In genomic region chr7:127931351-127932135, GRCm38 (mm10) we compare ENCODE assay signal across 8 mouse cellular contexts. TPM values are rescaled to one million over a fixed set of nuclear protein-coding genes. Genes with fewer than 3 reads are reported as not detected.
DNase-seq lines count a peak whose midpoint lies in the region; ATAC-seq lines count a peak whose summit lies in the region.

No protein-coding gene starts in this region.

- no peak for ATAC-seq in hindbrain, embryonic 11.5 days (ENCODE audit: low FRiP score)
- ATAC-seq in hindbrain, embryonic 16.5 days = no peak
- ATAC-seq in kidney, embryonic 15.5 days (replicated peaks; ENCODE audit: low FRiP score) = no peak

- no peaks in the 10 kb centered on the region for H3K9me3 ChIP-seq in hindbrain, embryonic 11.5 days (ENCODE audit: control insufficient read depth, low read length)
- no peaks in the 10 kb centered on the region for H3K9me3 ChIP-seq in hindbrain, embryonic 16.5 days (ENCODE audit: control insufficient read depth, low read length)
- H3K9me3 ChIP-seq in kidney, embryonic 15.5 days (replicated peaks) = no peaks in the 10 kb centered on the region

- no peak overlapping the region for H3K4me2 ChIP-seq in hindbrain, embryonic 11.5 days (replicated peaks; ENCODE audit: low read depth, low read length)
- no peak overlapping the region for H3K4me2 ChIP-seq in hindbrain, embryonic 16.5 days (ENCODE audit: low read length)
- H3K4me2 ChIP-seq in kidney, embryonic 15.5 days = peak overlapping the region; percentile 4

- no peak overlapping the region for H3K27ac ChIP-seq in hindbrain, embryonic 11.5 days (ENCODE audit: low read depth, low read length)
- no peak overlapping the region for H3K27ac ChIP-seq in hindbrain, embryonic 16.5 days (ENCODE audit: low read depth, low read length)
- peak overlapping the region; percentile 89 for H3K27ac ChIP-seq in kidney, embryonic 15.5 days

- H3K4me3 ChIP-seq in hindbrain, embryonic 11.5 days (ENCODE audit: low read depth, low read length) = no peak overlapping the region
- H3K4me3 ChIP-seq in hindbrain, embryonic 16.5 days (ENCODE audit: low read length) = no peak overlapping the region
- no peak overlapping the region for H3K4me3 ChIP-seq in kidney, embryonic 15.5 days (replicated peaks)

- WGBS in hindbrain, embryonic 11.5 days = 30% methylated on average over 13 of the region's 13 CpGs
- WGBS in hindbrain, embryonic 16.5 days = 42% methylated on average over 13 of the region's 13 CpGs
- 32% methylated on average over 13 of the region's 13 CpGs for WGBS in kidney, embryonic 15.5 days

- DNase-seq in hindbrain, embryonic 11.5 days (ENCODE audit: low spot score) = peak; percentile 11
- DNase-seq in embryo, embryonic 9.5 days (ENCODE audit: extremely low spot score) = peak; percentile 49
- peak; percentile 84 for DNase-seq in lung, postnatal 36 days
- no peak for DNase-seq in cerebellum, adult 11 months
- no peak for DNase-seq in layer of hippocampus, adult 9-11 months
- DNase-seq in layer of hippocampus, adult 11-12 months (ENCODE audit: low spot score) = no peak

- H3K36me3 ChIP-seq in hindbrain, embryonic 11.5 days (ENCODE audit: control insufficient read depth, insufficient read depth, low read length) = no peaks in the 10 kb centered on the region
- no peaks in the 10 kb centered on the region for H3K36me3 ChIP-seq in hindbrain, embryonic 16.5 days (ENCODE audit: control insufficient read depth, insufficient read depth, low read length)
- peaks cover 9% of the 10 kb centered on the region for H3K36me3 ChIP-seq in kidney, embryonic 15.5 days

- peaks cover 12% of the 10 kb centered on the region for H3K27me3 ChIP-seq in hindbrain, embryonic 11.5 days (ENCODE audit: control insufficient read depth, insufficient read depth, low read length)
- H3K27me3 ChIP-seq in hindbrain, embryonic 16.5 days (replicated peaks; ENCODE audit: control insufficient read depth, insufficient read depth, low read length) = peaks cover 10% of the 10 kb centered on the region
- H3K27me3 ChIP-seq in kidney, embryonic 15.5 days = peaks cover 9% of the 10 kb centered on the region

- H3K4me1 ChIP-seq in hindbrain, embryonic 11.5 days (replicated peaks; ENCODE audit: control insufficient read depth, insufficient read depth, low read length) = peaks cover 4% of the 10 kb centered on the region; the same call in 1 of the 2 replicates
- H3K4me1 ChIP-seq in hindbrain, embryonic 16.5 days (ENCODE audit: control insufficient read depth, insufficient read depth, low read depth, low read length) = peaks cover 11% of the 10 kb centered on the region
- peaks cover 88% of the 10 kb centered on the region for H3K4me1 ChIP-seq in kidney, embryonic 15.5 days

- H3K9ac ChIP-seq in hindbrain, embryonic 11.5 days (ENCODE audit: low read depth, low read length) = no peak overlapping the region
- H3K9ac ChIP-seq in hindbrain, embryonic 16.5 days (ENCODE audit: low read depth, low read length) = no peak overlapping the region
- H3K9ac ChIP-seq in kidney, embryonic 15.5 days = no peak overlapping the region

RNA-seq across cellular contexts. Expression of gene Prss8, which starts 1.6 kb away (rescaled TPM):
- polyA plus RNA-seq in hindbrain, embryonic 11.5 days (2014; fragmentation: Nextera tagmentation; extraction: Ambion mirVana) = 3.4 and 4.9 TPM in 2 replicates
- polyA plus RNA-seq in hindbrain, embryonic 16.5 days (2015; fragmentation: Nextera tagmentation; extraction: Ambion mirVana) = 0.50 TPM in 2 replicates
- polyA plus RNA-seq in kidney, embryonic 15.5 days (2015; fragmentation: Nextera tagmentation; extraction: Ambion mirVana) = 56.9 and 59.5 TPM in 2 replicates

RNA-seq across cellular contexts. Expression of gene Prss36, which starts 15.0 kb away (rescaled TPM):
- 8.5 and 11.0 TPM in 2 replicates for polyA plus RNA-seq in hindbrain, embryonic 11.5 days (2014; fragmentation: Nextera tagmentation; extraction: Ambion mirVana)
- polyA plus RNA-seq in hindbrain, embryonic 16.5 days (2015; fragmentation: Nextera tagmentation; extraction: Ambion mirVana) = 14.3 and 14.9 TPM in 2 replicates
- 11.5 and 12.4 TPM in 2 replicates for polyA plus RNA-seq in kidney, embryonic 15.5 days (2015; fragmentation: Nextera tagmentation; extraction: Ambion mirVana)

RNA-seq across cellular contexts. Expression of gene Kat8, which starts 19.2 kb away (rescaled TPM):
- polyA plus RNA-seq in hindbrain, embryonic 11.5 days (2014; fragmentation: Nextera tagmentation; extraction: Ambion mirVana) = 49.7 and 50.1 TPM in 2 replicates
- 42.1 and 42.3 TPM in 2 replicates for polyA plus RNA-seq in hindbrain, embryonic 16.5 days (2015; fragmentation: Nextera tagmentation; extraction: Ambion mirVana)
- 41.8 and 43.5 TPM in 2 replicates for polyA plus RNA-seq in kidney, embryonic 15.5 days (2015; fragmentation: Nextera tagmentation; extraction: Ambion mirVana)

RNA-seq across cellular contexts. Expression of gene Bckdk, which starts 27.7 kb away (rescaled TPM):
- polyA plus RNA-seq in hindbrain, embryonic 11.5 days (2014; fragmentation: Nextera tagmentation; extraction: Ambion mirVana) = 96.5 and 105 TPM in 2 replicates
- polyA plus RNA-seq in hindbrain, embryonic 16.5 days (2015; fragmentation: Nextera tagmentation; extraction: Ambion mirVana) = 67.1 and 72.5 TPM in 2 replicates
- polyA plus RNA-seq in kidney, embryonic 15.5 days (2015; fragmentation: Nextera tagmentation; extraction: Ambion mirVana) = 120 and 140 TPM in 2 replicates

RNA-seq across cellular contexts. Expression of gene Fus, which starts 35.7 kb away (rescaled TPM):
- polyA plus RNA-seq in hindbrain, embryonic 11.5 days (2014; fragmentation: Nextera tagmentation; extraction: Ambion mirVana) = 58.7 and 65.0 TPM in 2 replicates
- 275 and 318 TPM in 2 replicates for polyA plus RNA-seq in hindbrain, embryonic 16.5 days (2015; fragmentation: Nextera tagmentation; extraction: Ambion mirVana)
- polyA plus RNA-seq in kidney, embryonic 15.5 days (2015; fragmentation: Nextera tagmentation; extraction: Ambion mirVana) = 421 and 440 TPM in 2 replicates

Comparison
In these comparisons a context has a peak if more than half of its experiments do, and no peak if none do; other contexts are left out.
1. DNase-seq: peak in hindbrain, embryonic 11.5 days (single experiment), embryo, embryonic 9.5 days (single experiment) and lung, postnatal 36 days (single experiment); none in cerebellum, adult 11 months (single experiment), layer of hippocampus, adult 9-11 months (single experiment) and layer of hippocampus, adult 11-12 months (single experiment).